Mouse (Mus musculus): ENCODE data around the gene Hoxb9. TPM values are rescaled to one million over a fixed set of nuclear protein-coding genes. Genes with fewer than 3 reads are reported as not detected.

Hoxb9 gene
- polyA plus RNA-seq, 1 experiment from 2014 or later: 72.9 TPM

DNA sequence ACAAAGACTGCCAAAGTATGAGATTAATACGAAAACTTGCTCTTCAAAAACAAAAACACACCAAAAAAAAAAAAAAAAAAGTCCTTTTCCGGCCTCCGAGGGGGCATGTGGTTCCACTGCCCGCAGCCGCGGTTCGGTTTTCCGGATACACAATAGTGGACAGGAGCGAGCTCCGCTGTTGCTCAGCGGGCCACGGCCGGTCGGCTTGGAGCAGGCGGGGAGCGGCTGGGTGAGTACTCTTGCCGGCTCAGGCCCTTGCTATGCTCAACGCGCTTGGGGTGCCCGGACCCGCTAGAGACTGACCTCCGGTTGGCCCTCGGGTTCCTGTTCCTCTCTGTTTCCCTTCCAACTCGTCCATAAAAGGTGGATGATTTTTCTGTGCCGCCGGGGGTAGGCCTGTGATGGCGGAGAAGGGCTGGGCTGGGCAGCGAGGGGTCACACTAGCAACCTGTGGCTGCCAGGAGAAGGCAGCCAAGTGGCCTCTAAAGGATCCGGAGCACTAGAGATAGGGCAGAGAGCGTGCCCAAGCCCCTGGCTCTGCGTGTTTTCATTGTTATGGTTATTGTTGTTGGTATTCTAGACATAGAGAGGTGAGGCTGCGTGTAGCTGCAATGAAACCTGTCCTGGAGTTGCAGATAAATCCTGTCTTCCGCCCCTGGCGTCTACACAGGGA lies 43.5 kb downstream of the Hoxb9 start:
- peak overlapping the region; percentile 96 for H3K4me2 ChIP-seq
- peak overlapping the region; percentile 99 for H3K4me3 ChIP-seq
- H3K27ac ChIP-seq (replicated peaks): peak overlapping the region; percentile 100
- under 1% methylated on average over 34 of the region's 34 CpGs for whole genome bisulfite sequencing
- no peak for ATAC-seq (ENCODE audit: low read depth)
- no peaks in the 10 kb centered on the region for H3K9me3 ChIP-seq
- H3K27me3 ChIP-seq: no peaks in the 10 kb centered on the region
- peaks cover 89% of the 10 kb centered on the region for H3K4me1 ChIP-seq (replicated peaks)
- peak overlapping the region; percentile 100 for H3K9ac ChIP-seq
- no peaks in the 10 kb centered on the region for H3K36me3 ChIP-seq

DNA sequence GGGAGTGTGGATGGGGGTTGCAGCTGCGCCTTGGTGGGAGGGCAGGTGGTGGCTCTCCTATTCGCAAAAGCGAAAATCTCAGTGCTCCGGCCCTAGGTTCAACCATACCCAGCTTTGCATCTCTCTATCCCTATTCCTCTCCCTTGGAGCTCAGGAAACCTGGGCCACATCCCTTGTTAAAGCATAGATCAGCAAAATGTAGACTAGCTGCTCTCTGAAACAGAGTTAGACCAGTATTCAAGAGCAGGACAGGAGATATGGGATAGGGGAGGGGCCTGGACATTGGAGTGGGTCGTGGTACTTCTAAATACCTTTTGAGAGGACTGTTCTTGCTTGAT lies 44.1 kb downstream of the Hoxb9 start:
- Histone ChIP-seq H3K27ac (replicated peaks) (peak overlapping the region; percentile 100), H3K9ac (peak overlapping the region; percentile 100), H3K4me2 (peak overlapping the region; percentile 96), H3K4me1 (replicated peaks) (peaks cover 89% of the 10 kb centered on the region), H3K9me3 (no peaks in the 10 kb centered on the region), H3K4me3 (peak overlapping the region; percentile 99), H3K27me3 (no peaks in the 10 kb centered on the region), H3K36me3 (no peaks in the 10 kb centered on the region)
- no peak for ATAC-seq (ENCODE audit: low read depth)
- 2% methylated on average over 5 of the region's 5 CpGs for WGBS

DNA sequence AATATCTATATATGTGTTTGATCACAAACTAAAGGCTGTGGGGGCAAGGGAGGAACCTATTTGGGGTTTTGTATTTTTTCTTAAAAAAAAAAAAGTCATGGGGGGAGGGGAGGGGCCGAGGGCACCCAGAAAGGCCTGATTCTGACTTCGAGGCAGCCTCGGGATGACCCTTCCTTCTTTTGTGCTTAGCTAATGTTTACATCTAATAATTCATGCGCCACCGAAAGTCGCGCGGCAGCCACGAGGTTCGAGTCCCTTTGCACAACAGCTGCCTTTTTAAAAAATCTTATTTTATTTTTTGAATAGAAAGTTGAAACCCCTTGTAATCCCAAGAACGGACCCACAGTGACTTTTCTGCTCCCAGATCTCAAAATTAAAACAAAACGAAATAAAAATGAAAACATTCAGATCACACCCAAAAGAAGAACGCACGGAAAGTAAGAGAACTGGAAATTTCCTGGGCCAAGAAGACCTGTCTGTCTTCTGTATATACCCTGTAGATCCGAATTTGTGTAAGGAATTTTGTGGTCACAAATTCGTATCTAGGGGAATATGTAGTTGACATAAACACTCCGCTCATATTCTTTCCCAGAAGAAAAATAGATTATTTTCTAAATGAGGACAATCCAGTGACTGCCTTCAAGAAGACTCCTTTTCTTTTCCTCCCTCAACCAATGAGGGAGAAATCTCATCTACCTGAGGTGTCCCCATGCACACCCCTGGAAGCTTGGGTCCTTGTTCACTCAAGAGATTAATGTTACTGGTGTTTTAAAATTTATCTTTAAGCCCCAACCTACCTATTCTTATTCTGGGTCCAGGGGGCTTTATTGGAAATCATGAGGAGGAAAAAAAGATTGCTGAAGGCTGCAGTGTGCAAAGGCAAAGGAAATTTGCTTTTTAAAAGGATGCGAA lies 45.7 kb downstream of the Hoxb9 start:
- ATAC-seq (ENCODE audit: low read depth): no peak
- H3K36me3 ChIP-seq: peaks cover 7% of the 10 kb centered on the region; the same call in 1 of the 2 replicates
- no peaks in the 10 kb centered on the region for H3K27me3 ChIP-seq
- H3K4me1 ChIP-seq (replicated peaks): peaks cover 89% of the 10 kb centered on the region
- H3K9ac ChIP-seq: peak overlapping the region; percentile 100
- peak overlapping the region; percentile 99 for H3K4me3 ChIP-seq
- WGBS: 4% methylated on average over 18 of the region's 18 CpGs
- H3K27ac ChIP-seq (replicated peaks): peak overlapping the region; percentile 100
- peak overlapping the region; percentile 96 for H3K4me2 ChIP-seq
- no peaks in the 10 kb centered on the region for H3K9me3 ChIP-seq

DNA sequence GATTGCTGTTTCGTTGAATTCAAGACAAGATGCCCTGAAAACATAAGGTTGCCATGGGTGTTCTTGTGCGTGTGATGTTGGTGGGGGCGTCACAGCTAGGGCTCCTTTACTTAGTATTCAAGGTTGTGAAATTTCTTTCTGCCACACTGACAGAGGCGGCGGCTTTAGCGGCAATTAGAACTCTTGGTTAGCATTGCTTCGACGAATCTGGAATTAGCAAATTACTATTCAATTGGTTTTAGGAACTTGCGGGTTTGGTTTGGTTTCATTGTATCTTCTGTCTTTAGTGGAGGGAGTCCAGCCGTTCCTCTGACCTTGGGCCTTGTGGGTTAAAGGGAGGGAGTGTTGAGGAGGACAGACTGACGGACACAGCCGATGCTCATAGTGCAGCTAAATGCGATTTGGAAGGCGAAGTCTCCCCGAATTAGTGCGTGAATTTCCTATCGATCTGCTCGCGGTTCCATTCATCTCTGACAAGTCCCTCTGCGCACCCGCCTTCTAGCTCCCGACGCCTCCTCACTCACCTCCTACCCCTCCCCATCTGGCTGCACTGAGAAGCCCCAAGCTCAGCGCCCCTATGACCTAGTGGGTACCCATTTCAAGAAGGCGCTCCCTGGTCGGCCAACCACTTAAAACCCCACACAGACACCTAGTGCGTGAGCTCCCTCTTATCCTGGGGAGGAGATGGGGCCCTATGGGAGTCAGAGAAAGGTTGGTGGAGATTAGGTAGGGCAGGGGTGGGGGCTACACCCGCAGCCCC lies 46.5 kb downstream of the Hoxb9 start, which contains the start of gene Hoxb4:
Hoxb4 (plus strand) TSS at position 660 of the 760 bp plus-strand sequence.
- 0 out of 2 replicates have a peak, but pooled peaks have one; percentile 3 for ATAC-seq (ENCODE audit: low read depth)
- Histone ChIP-seq H3K4me2 (peak within 1 kb of the TSS; percentile 96), H3K4me3 (peak within 1 kb of the TSS; percentile 99), H3K36me3 (peaks cover 7% of the 10 kb centered on the region; the same call in 1 of the 2 replicates), H3K9ac (peak within 1 kb of the TSS; percentile 100), H3K9me3 (no peaks in the 10 kb centered on the region), H3K4me1 (replicated peaks) (peaks cover 89% of the 10 kb centered on the region), H3K27me3 (no peaks in the 10 kb centered on the region), H3K27ac (replicated peaks) (peak within 1 kb of the TSS; percentile 100)
- 1% methylated on average over 28 of the region's 28 CpGs for WGBS

DNA sequence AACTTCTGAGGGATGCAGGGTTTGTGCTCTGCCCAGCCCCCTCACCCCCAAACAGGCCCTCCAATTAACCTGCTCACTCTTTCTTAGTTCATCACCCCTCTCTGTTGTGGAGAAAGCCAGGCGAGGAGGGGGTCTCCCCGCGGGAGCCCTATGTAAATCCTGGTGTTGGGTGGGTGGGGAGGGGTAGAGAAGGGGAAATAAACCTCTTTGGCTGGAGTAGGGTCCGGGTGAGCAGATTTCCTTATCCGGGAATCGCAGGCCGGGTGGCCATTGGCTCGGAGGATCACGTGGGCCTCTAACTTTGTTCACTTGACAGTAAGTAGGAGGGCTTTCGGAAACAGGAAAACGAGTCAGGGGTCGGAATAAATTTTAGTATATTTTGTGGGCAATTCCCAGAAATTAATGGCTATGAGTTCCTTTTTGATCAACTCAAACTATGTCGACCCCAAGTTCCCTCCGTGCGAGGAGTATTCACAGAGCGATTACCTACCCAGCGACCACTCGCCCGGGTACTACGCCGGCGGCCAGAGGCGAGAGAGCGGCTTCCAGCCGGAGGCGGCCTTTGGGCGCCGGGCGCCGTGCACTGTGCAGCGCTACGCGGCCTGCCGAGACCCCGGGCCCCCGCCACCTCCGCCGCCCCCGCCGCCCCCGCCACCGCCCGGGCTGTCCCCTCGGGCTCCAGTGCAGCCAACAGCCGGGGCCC lies 47.3 kb downstream of the Hoxb9 start:
- ATAC-seq (ENCODE audit: low read depth): peak; percentile 67
- H3K9ac ChIP-seq: peak overlapping the region; percentile 100

DNA sequence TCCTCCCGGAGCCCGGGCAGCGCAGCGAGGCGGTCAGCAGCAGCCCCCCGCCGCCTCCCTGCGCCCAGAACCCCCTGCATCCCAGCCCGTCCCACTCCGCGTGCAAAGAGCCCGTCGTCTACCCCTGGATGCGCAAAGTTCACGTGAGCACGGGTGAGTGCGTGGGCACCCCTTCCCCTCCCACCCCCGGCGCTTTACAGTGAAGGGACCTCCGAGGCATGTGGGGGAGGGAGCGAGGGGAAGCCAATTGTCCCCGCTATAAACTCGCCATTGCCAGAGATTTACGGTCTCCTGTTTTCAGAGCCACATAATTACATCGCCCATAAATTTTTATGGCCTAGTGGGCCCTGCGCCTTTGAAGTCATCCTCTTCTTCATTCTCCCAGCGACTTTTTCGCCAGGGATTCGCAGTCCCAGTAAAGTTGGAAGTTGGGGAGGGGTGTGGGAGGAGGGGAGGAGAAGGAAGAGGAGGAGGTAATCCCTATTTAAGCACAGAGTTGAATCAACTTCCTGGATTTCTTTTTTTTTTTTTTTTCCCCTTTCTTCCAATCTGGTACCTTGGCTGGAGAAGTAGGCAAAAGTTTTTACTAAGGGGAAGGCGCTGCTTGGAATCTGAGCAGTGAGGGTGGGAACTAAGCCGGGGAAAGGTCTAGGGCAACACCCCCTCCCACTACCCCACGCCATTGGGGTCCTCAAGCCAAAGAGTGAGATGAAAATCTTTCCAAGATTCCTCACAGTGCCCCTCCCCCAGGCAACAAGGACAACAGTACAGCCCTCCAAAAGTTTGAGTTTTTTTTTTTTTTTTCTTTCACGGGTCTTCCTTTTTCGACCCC lies 48.0 kb downstream of the Hoxb9 start:
- Histone ChIP-seq H3K9me3 (no peaks in the 10 kb centered on the region), H3K27me3 (no peaks in the 10 kb centered on the region), H3K9ac (peak overlapping the region; percentile 100), H3K36me3 (peaks cover 10% of the 10 kb centered on the region; the same call in 1 of the 2 replicates), H3K4me3 (peak overlapping the region; percentile 99), H3K4me1 (replicated peaks) (peaks cover 89% of the 10 kb centered on the region), H3K4me2 (peak overlapping the region; percentile 96), H3K27ac (replicated peaks) (peak overlapping the region; percentile 100)
- peak; percentile 88 for ATAC-seq (ENCODE audit: low read depth)
- under 1% methylated on average over 34 of the region's 34 CpGs for WGBS

More for the DNA sequence above, 47.3 kb downstream of the Hoxb9 start:
- no peaks in the 10 kb centered on the region for H3K27me3 ChIP-seq
- under 1% methylated on average over 29 of the region's 45 CpGs for WGBS
- H3K36me3 ChIP-seq: peaks cover 7% of the 10 kb centered on the region; the same call in 1 of the 2 replicates
- peak overlapping the region; percentile 96 for H3K4me2 ChIP-seq
- peak overlapping the region; percentile 99 for H3K4me3 ChIP-seq
- peaks cover 89% of the 10 kb centered on the region for H3K4me1 ChIP-seq (replicated peaks)
- no peaks in the 10 kb centered on the region for H3K9me3 ChIP-seq
- peak overlapping the region; percentile 100 for H3K27ac ChIP-seq (replicated peaks)

DNA sequence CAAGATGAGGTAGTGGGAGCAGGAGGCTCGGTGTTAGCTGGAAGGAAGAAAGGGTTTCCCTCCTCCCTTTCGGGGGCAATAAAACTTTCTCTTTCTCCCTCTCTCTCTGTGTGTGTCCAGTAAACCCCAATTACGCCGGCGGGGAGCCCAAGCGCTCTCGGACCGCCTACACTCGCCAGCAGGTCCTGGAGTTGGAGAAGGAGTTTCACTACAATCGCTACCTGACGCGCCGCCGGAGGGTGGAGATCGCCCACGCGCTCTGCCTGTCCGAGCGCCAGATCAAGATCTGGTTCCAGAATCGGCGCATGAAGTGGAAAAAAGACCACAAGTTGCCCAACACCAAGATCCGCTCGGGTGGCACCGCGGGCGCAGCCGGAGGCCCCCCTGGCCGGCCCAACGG lies 48.7 kb downstream of the Hoxb9 start:
- H3K27ac ChIP-seq (replicated peaks): peak overlapping the region; percentile 100
- peak overlapping the region; percentile 100 for H3K9ac ChIP-seq
- no peaks in the 10 kb centered on the region for H3K27me3 ChIP-seq
- WGBS: under 1% methylated on average over 29 of the region's 29 CpGs
- peak; percentile 7; the same call in 1 of the 2 replicates for ATAC-seq (ENCODE audit: low read depth)
- H3K4me1 ChIP-seq (replicated peaks): peaks cover 89% of the 10 kb centered on the region
- peak overlapping the region; percentile 99 for H3K4me3 ChIP-seq
- H3K4me2 ChIP-seq: peak overlapping the region; percentile 96
- H3K36me3 ChIP-seq: peaks cover 10% of the 10 kb centered on the region; the same call in 1 of the 2 replicates
- no peaks in the 10 kb centered on the region for H3K9me3 ChIP-seq

DNA sequence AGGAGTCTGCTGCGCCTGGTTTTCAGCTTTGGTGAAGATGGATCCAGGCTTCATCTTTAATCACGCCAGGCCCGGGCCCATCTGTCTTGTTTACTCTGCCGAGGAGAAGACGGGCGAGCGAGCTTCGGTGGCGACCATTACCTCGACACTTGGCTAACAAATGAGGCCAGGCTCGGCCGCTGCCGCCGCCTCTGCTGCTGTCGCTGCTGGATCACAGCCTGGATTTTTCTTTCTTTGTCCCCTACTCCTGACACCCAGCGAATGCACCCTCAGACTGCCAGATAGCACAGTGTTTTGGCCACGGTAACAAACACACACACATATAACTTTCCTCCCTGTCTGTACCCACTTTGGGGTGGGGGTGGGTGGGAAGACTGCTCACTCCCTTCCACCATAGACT lies 49.4 kb downstream of the Hoxb9 start:
- Histone ChIP-seq H3K36me3 (peaks cover 10% of the 10 kb centered on the region; the same call in 1 of the 2 replicates), H3K9ac (peak overlapping the region; percentile 100), H3K27ac (replicated peaks) (peak overlapping the region; percentile 100), H3K9me3 (no peaks in the 10 kb centered on the region), H3K4me3 (peak overlapping the region; percentile 99), H3K4me2 (peak overlapping the region; percentile 96), H3K27me3 (no peaks in the 10 kb centered on the region), H3K4me1 (replicated peaks) (peaks cover 89% of the 10 kb centered on the region)
- under 1% methylated on average over 17 of the region's 17 CpGs for WGBS
- ATAC-seq (ENCODE audit: low read depth): no peak

DNA sequence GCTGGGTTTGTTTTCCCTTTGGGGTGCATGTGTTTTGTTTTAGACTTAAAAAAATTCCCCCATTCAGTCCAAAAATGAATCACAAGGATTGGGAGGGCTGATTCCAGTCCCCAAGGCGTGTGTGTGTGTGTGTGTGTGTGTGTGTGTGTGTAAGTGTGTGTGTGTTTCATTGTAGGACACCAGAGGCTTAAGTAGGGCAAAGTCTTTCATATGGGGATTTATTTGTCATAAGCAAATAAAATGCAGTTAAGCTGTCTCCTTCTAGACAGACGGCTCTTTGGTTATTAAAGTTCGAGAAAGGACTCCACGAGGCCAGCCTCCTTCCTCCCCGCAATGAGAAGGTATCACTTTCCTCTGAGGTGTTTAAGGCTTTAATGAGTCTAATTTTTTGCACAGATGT lies 50.6 kb downstream of the Hoxb9 start:
- Histone ChIP-seq H3K4me2 (peak overlapping the region; percentile 96), H3K4me3 (peak overlapping the region; percentile 99), H3K27me3 (no peaks in the 10 kb centered on the region), H3K9me3 (no peaks in the 10 kb centered on the region), H3K9ac (peak overlapping the region; percentile 100), H3K27ac (replicated peaks) (peak overlapping the region; percentile 100), H3K4me1 (replicated peaks) (peaks cover 89% of the 10 kb centered on the region), H3K36me3 (peaks cover 12% of the 10 kb centered on the region; the same call in 1 of the 2 replicates)
- WGBS: 6% methylated on average over 5 of the region's 5 CpGs
- no peak for ATAC-seq (ENCODE audit: low read depth)

DNA sequence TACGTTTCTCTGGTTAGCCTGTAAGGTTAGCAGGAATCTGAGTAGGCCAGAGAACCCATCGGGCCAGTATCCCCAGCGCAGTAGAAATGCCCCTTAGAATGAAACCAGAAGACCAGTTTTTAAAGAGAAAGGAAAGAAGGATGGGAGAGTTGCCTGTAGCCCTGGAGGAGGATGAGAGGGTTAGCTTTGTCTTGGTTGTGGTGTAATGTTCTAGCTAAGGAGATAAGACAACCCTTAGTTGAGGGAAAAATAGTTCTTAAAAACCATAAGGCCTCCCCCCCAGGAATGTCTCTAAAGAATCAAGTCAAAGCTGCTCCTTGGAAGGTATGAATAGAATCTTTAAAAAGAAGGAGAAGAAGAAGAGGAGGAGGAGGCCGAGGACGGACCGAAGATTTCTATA lies 51.5 kb downstream of the Hoxb9 start:
- no peaks in the 10 kb centered on the region for H3K27me3 ChIP-seq
- H3K27ac ChIP-seq (replicated peaks): peak overlapping the region; percentile 100
- ATAC-seq (ENCODE audit: low read depth): no peak
- no peaks in the 10 kb centered on the region for H3K9me3 ChIP-seq
- H3K36me3 ChIP-seq: peaks cover 12% of the 10 kb centered on the region; the same call in 1 of the 2 replicates
- peaks cover 89% of the 10 kb centered on the region for H3K4me1 ChIP-seq (replicated peaks)
- H3K4me2 ChIP-seq: peak overlapping the region; percentile 96
- peak overlapping the region; percentile 100 for H3K9ac ChIP-seq
- H3K4me3 ChIP-seq: peak overlapping the region; percentile 99
- WGBS: 4% methylated on average over 6 of the region's 6 CpGs
